Mouse (Mus musculus) central nervous system, embryonic 18 days (tissue): ENCODE results near the gene Rab6b. TPM values are rescaled to one million over a fixed set of nuclear protein-coding genes. Genes with fewer than 3 reads are reported as not detected.

Experiments
- polyA plus RNA-seq: library from polyadenylated mRNA; depleted of rRNA; stranded (reverse); fragments of >200 nt; gene quantifications from 2 replicates; pipeline ENCODE4 v1.2.3, GENCODE M21; 2012; rRNA removed

The Rab6b gene
- polyA plus RNA-seq, result 106 and 117 TPM in 2 replicates

GRCm38 (mm10) chr9:103111621-103112470 is at the start of gene Rab6b:
Rab6b (plus strand) TSS chr9:103111787.

GRCm38 (mm10) chr9:103201561-103202260 is 90.1 kb downstream of the Rab6b start, which contains the start of gene Srprb:
Srprb (minus strand) TSS chr9:103202137.

GRCm38 (mm10) chr9:103230151-103230951 is 118.8 kb downstream of the Rab6b start, which contains the start of the genes Gm20425 and Trf:
Gm20425 (minus strand) TSS chr9:103230307.
Trf (minus strand) TSS chr9:103230444.

Other genes starting within 250 kb of the Rab6b start
- 3.0 and 3.7 TPM in 2 replicates for gene Slco2a1, start 123.1 kb upstream of the Rab6b start, polyA plus RNA-seq
- gene Srprb, start 90.3 kb downstream of the Rab6b start, polyA plus RNA-seq, result 47.8 and 48.9 TPM in 2 replicates
- not detected in 2 replicates for gene Gm20425, start 118.5 kb downstream of the Rab6b start, polyA plus RNA-seq
- 10.8 and 11.7 TPM in 2 replicates for gene Trf, start 118.7 kb downstream of the Rab6b start, polyA plus RNA-seq
- 0.14 and 0.47 TPM in 2 replicates for gene 1300017J02Rik, start 193.3 kb downstream of the Rab6b start, polyA plus RNA-seq
- gene Topbp1, start 193.4 kb downstream of the Rab6b start, polyA plus RNA-seq, result 24.3 and 26.5 TPM in 2 replicates